Mouse (Mus musculus): ENCODE data around the gene Rapgef2. TPM values are rescaled to one million over a fixed set of nuclear protein-coding genes. Genes with fewer than 3 reads are reported as not detected.

Gene Rapgef2
- polyA plus RNA-seq, 1 experiment = 6.0 TPM

GRCm38 (mm10) chr3:79103604-79104003 lies 182.7 kb downstream of the Rapgef2 start:
- WGBS = 86% methylated on average over 9 of the region's 9 CpGs
- no peak for TF ChIP-seq POLR2A (IDR thresholded peaks at IDR 0.05; ENCODE audit: borderline replicate concordance, control insufficient read depth, low read depth, low read length)
- no peak for TF ChIP-seq CTCF (IDR thresholded peaks at IDR 0.05; ENCODE audit: control insufficient read depth, insufficient read depth, low read length)
- Histone ChIP-seq H3K4me1 (ENCODE audit: control insufficient read depth, insufficient read depth, low read length) (no peaks in the 10 kb centered on the region), H3K4me3 (replicated peaks; ENCODE audit: control insufficient read depth, low read depth, low read length) (no peak overlapping the region), H3K27ac (ENCODE audit: control insufficient read depth, insufficient read depth, low read depth, low read length, poor library complexity) (no peak overlapping the region)

- TF ChIP-seq POLR2A (IDR thresholded peaks at IDR 0.05; ENCODE audit: borderline replicate concordance, control insufficient read depth, low read depth, low read length) (no peak), CTCF (IDR thresholded peaks at IDR 0.05; ENCODE audit: control insufficient read depth, insufficient read depth, low read length) (no peak)
- no peak overlapping the region for H3K4me3 ChIP-seq (replicated peaks; ENCODE audit: control insufficient read depth, low read depth, low read length)
- no peaks in the 10 kb centered on the region for H3K4me1 ChIP-seq (ENCODE audit: control insufficient read depth, insufficient read depth, low read length)
- 81% methylated on average over 6 of the region's 6 CpGs for WGBS
- no peak overlapping the region for H3K27ac ChIP-seq (ENCODE audit: control insufficient read depth, insufficient read depth, low read depth, low read length, poor library complexity)
These were observed 184.6 kb downstream of the Rapgef2 start for GRCm38 (mm10) chr3:79101737-79102136.

- Histone ChIP-seq H3K27ac (ENCODE audit: control insufficient read depth, insufficient read depth, low read depth, low read length, poor library complexity) (no peak overlapping the region), H3K4me3 (replicated peaks; ENCODE audit: control insufficient read depth, low read depth, low read length) (no peak overlapping the region), H3K4me1 (ENCODE audit: control insufficient read depth, insufficient read depth, low read length) (no peaks in the 10 kb centered on the region)
- WGBS = 86% methylated on average over 7 of the region's 7 CpGs
- no peak for TF ChIP-seq POLR2A (IDR thresholded peaks at IDR 0.05; ENCODE audit: borderline replicate concordance, control insufficient read depth, low read depth, low read length)
- TF ChIP-seq CTCF (IDR thresholded peaks at IDR 0.05; ENCODE audit: control insufficient read depth, insufficient read depth, low read length) = no peak
These were observed 185.5 kb downstream of the Rapgef2 start for GRCm38 (mm10) chr3:79100831-79101230.

- WGBS = 44% methylated on average over 7 of the region's 7 CpGs
- H3K4me3 ChIP-seq (replicated peaks; ENCODE audit: control insufficient read depth, low read depth, low read length) = no peak overlapping the region
- H3K27ac ChIP-seq (ENCODE audit: control insufficient read depth, insufficient read depth, low read depth, low read length, poor library complexity) = no peak overlapping the region
- H3K4me1 ChIP-seq (ENCODE audit: control insufficient read depth, insufficient read depth, low read length) = no peaks in the 10 kb centered on the region; the same call in none of the 2 replicates
- TF ChIP-seq CTCF (IDR thresholded peaks at IDR 0.05; ENCODE audit: control insufficient read depth, insufficient read depth, low read length) (no peak), POLR2A (IDR thresholded peaks at IDR 0.05; ENCODE audit: borderline replicate concordance, control insufficient read depth, low read depth, low read length) (no peak)
These were observed 197.2 kb downstream of the Rapgef2 start for GRCm38 (mm10) chr3:79089091-79089490.

- Histone ChIP-seq H3K27ac (ENCODE audit: control insufficient read depth, insufficient read depth, low read depth, low read length, poor library complexity) (no peak overlapping the region), H3K4me1 (ENCODE audit: control insufficient read depth, insufficient read depth, low read length) (no peaks in the 10 kb centered on the region; the same call in none of the 2 replicates), H3K4me3 (replicated peaks; ENCODE audit: control insufficient read depth, low read depth, low read length) (no peak overlapping the region)
- TF ChIP-seq POLR2A (IDR thresholded peaks at IDR 0.05; ENCODE audit: borderline replicate concordance, control insufficient read depth, low read depth, low read length) = no peak
- no peak for TF ChIP-seq CTCF (IDR thresholded peaks at IDR 0.05; ENCODE audit: control insufficient read depth, insufficient read depth, low read length)
- 89% methylated on average over 5 of the region's 5 CpGs for WGBS
These were observed 197.9 kb downstream of the Rapgef2 start for GRCm38 (mm10) chr3:79088461-79088860.

- Histone ChIP-seq H3K27ac (ENCODE audit: control insufficient read depth, insufficient read depth, low read depth, low read length, poor library complexity) (no peak overlapping the region), H3K4me1 (ENCODE audit: control insufficient read depth, insufficient read depth, low read length) (no peaks in the 10 kb centered on the region; the same call in none of the 2 replicates), H3K4me3 (replicated peaks; ENCODE audit: control insufficient read depth, low read depth, low read length) (no peak overlapping the region)
- TF ChIP-seq POLR2A (IDR thresholded peaks at IDR 0.05; ENCODE audit: borderline replicate concordance, control insufficient read depth, low read depth, low read length) (no peak), CTCF (IDR thresholded peaks at IDR 0.05; ENCODE audit: control insufficient read depth, insufficient read depth, low read length) (no peak)
- WGBS = 80% methylated on average over 4 of the region's 4 CpGs
These were observed 200.0 kb downstream of the Rapgef2 start for GRCm38 (mm10) chr3:79086282-79086681.

- TF ChIP-seq CTCF (IDR thresholded peaks at IDR 0.05; ENCODE audit: control insufficient read depth, insufficient read depth, low read length) = no peak
- TF ChIP-seq POLR2A (IDR thresholded peaks at IDR 0.05; ENCODE audit: borderline replicate concordance, control insufficient read depth, low read depth, low read length) = no peak
- no peaks in the 10 kb centered on the region; the same call in 1 of the 2 replicates for H3K4me1 ChIP-seq (ENCODE audit: control insufficient read depth, insufficient read depth, low read length)
- WGBS = 81% methylated on average over 3 of the region's 3 CpGs
- no peak overlapping the region for H3K4me3 ChIP-seq (replicated peaks; ENCODE audit: control insufficient read depth, low read depth, low read length)
- H3K27ac ChIP-seq (ENCODE audit: control insufficient read depth, insufficient read depth, low read depth, low read length, poor library complexity) = no peak overlapping the region
These were observed 202.4 kb downstream of the Rapgef2 start for GRCm38 (mm10) chr3:79083881-79084280.

- 84% methylated on average over 10 of the region's 10 CpGs for WGBS
- no peaks in the 10 kb centered on the region for H3K4me1 ChIP-seq (ENCODE audit: control insufficient read depth, insufficient read depth, low read length)
- H3K27ac ChIP-seq (ENCODE audit: control insufficient read depth, insufficient read depth, low read depth, low read length, poor library complexity) = no peak overlapping the region
- H3K4me3 ChIP-seq (replicated peaks; ENCODE audit: control insufficient read depth, low read depth, low read length) = no peak overlapping the region
- no peak for TF ChIP-seq CTCF (IDR thresholded peaks at IDR 0.05; ENCODE audit: control insufficient read depth, insufficient read depth, low read length)
- no peak for TF ChIP-seq POLR2A (IDR thresholded peaks at IDR 0.05; ENCODE audit: borderline replicate concordance, control insufficient read depth, low read depth, low read length)
These were observed 203.3 kb downstream of the Rapgef2 start for GRCm38 (mm10) chr3:79083030-79083429.

- no peaks in the 10 kb centered on the region for H3K4me1 ChIP-seq (ENCODE audit: control insufficient read depth, insufficient read depth, low read length)
- TF ChIP-seq POLR2A (IDR thresholded peaks at IDR 0.05; ENCODE audit: borderline replicate concordance, control insufficient read depth, low read depth, low read length) (no peak), CTCF (IDR thresholded peaks at IDR 0.05; ENCODE audit: control insufficient read depth, insufficient read depth, low read length) (no peak)
- no peak overlapping the region for H3K4me3 ChIP-seq (replicated peaks; ENCODE audit: control insufficient read depth, low read depth, low read length)
- 86% methylated on average over 3 of the region's 3 CpGs for WGBS
- H3K27ac ChIP-seq (ENCODE audit: control insufficient read depth, insufficient read depth, low read depth, low read length, poor library complexity) = no peak overlapping the region
These were observed 207.2 kb downstream of the Rapgef2 start for GRCm38 (mm10) chr3:79079076-79079475.
